Mouse (Mus musculus): ENCODE measurements around the gene Stxbp5. TPM values are rescaled to one million over a fixed set of nuclear protein-coding genes. Genes with fewer than 3 reads are reported as not detected.
A peak's percentile ranks its signal among the peaks of the same experiment; 100 is the strongest.

The Stxbp5 gene
- polyA plus RNA-seq (2012; rRNA removed): 10.1 and 14.7 TPM in 2 replicates

GRCm38 (mm10) chr10:9901071-9901696, at the start of gene Stxbp5:
Gene Stxbp5, minus strand, starts transcription at chr10:9901079.
- under 1% methylated on average over 52 of the region's 52 CpGs for WGBS
- H3K4me3 ChIP-seq (replicated peaks; ENCODE audit: extremely low read depth, low read depth, low read length): peak within 1 kb of the TSS; percentile 76
- TF ChIP-seq CTCF (IDR thresholded peaks at IDR 0.05; ENCODE audit: insufficient read depth, low read length) (no peak), POLR2A (IDR thresholded peaks at IDR 0.05; ENCODE audit: borderline replicate concordance, extremely low read depth, low read depth, low read length) (peak; percentile 54; the same call in 1 of the 2 replicates)
- DNase-seq: peak; percentile 84
- peaks cover 11% of the 10 kb centered on the region for H3K4me1 ChIP-seq (ENCODE audit: control insufficient read depth, insufficient read depth, low read length)

DNA sequence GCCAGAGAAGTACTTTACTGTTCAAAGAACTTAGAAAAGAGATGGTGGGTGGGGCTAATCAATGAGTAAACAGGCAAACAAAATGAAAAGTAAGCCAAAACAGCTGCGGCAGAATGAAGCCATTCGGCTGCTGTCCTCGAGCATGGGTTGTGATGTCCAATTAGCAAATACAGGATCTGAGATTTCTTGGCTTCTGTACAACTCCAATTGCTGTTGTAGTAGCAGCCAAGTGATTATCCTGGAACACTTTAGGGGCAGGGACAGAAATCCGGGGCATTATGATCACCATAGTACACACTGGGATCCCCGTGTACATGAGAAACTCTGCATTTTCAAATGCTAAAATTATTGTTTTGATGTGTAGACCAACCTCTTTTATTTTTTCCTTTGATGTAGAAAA, 11.5 kb upstream of the Stxbp5 start:
- no peak for DNase-seq
- Histone ChIP-seq H3K4me3 (replicated peaks; ENCODE audit: extremely low read depth, low read depth, low read length) (no peak overlapping the region), H3K4me1 (ENCODE audit: control insufficient read depth, insufficient read depth, low read length) (no peaks in the 10 kb centered on the region)
- TF ChIP-seq POLR2A (IDR thresholded peaks at IDR 0.05; ENCODE audit: borderline replicate concordance, extremely low read depth, low read depth, low read length): no peak
- 74% methylated on average over 5 of the region's 5 CpGs for WGBS

DNA sequence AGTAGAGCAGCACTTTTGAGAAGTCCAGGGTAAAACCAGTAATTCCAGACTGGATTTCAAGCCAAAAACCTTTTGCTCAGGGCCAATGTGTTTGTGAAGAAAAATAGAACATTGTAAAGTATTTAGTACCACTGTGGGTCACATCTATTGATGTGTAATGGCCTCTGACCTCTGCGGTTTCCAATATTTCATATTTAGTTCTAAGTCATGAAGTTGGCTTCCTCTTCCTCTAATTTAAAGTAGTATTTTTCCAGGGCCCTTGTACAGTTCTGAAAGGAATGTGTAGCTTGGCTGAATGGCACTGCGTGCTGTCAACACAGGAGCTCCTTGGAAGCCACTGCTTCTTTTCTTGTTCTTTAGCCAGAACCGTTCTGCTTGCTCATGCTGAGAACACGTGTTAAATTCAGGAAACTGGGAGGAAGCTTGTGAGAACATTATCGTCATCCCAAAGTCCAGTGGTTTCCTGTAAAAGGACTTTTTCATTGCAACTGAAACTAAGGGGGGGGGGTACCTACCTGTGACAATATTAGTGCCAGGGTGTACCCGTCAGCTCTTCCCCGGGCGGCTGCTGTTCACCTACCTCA, 7.1 kb upstream of the Stxbp5 start:
- DNase-seq: no peak
- WGBS: 42% methylated on average over 8 of the region's 8 CpGs
- no peaks in the 10 kb centered on the region for H3K4me1 ChIP-seq (ENCODE audit: control insufficient read depth, insufficient read depth, low read length)
- TF ChIP-seq POLR2A (IDR thresholded peaks at IDR 0.05; ENCODE audit: borderline replicate concordance, extremely low read depth, low read depth, low read length): no peak
- TF ChIP-seq CTCF (IDR thresholded peaks at IDR 0.05; ENCODE audit: insufficient read depth, low read length): no peak
- H3K4me3 ChIP-seq (replicated peaks; ENCODE audit: extremely low read depth, low read depth, low read length): no peak overlapping the region

DNA sequence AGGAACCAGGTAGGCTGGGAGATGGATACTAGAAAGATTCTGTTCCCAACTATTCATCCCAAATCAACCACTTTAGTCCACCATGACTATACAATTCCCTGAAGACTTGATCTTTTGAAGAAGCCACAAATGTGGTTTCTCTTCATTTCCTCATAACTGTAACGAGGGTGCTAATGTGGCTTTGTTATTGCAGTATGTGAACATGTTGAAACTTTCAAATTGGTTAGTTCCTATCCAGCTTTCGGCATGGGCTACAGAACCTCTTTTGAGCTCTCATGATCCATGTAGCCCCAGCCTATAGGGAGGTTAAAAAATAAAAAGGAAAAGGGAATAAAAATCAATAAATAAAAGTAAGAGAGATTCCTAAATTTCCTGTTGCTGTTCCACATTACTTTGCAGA, 6.6 kb upstream of the Stxbp5 start:
- H3K4me1 ChIP-seq (ENCODE audit: control insufficient read depth, insufficient read depth, low read length): no peaks in the 10 kb centered on the region
- no peak overlapping the region for H3K4me3 ChIP-seq (replicated peaks; ENCODE audit: extremely low read depth, low read depth, low read length)
- 73% methylated on average over 2 of the region's 2 CpGs for WGBS
- DNase-seq: no peak
- no peak for TF ChIP-seq CTCF (IDR thresholded peaks at IDR 0.05; ENCODE audit: insufficient read depth, low read length)
- TF ChIP-seq POLR2A (IDR thresholded peaks at IDR 0.05; ENCODE audit: borderline replicate concordance, extremely low read depth, low read depth, low read length): no peak

GRCm38 (mm10) chr10:9906185-9906584, 5.3 kb upstream of the Stxbp5 start:
- H3K4me3 ChIP-seq (replicated peaks; ENCODE audit: extremely low read depth, low read depth, low read length): no peak overlapping the region
- WGBS: 71% methylated on average over 3 of the region's 3 CpGs
- TF ChIP-seq CTCF (IDR thresholded peaks at IDR 0.05; ENCODE audit: insufficient read depth, low read length) (no peak), POLR2A (IDR thresholded peaks at IDR 0.05; ENCODE audit: borderline replicate concordance, extremely low read depth, low read depth, low read length) (no peak)
- H3K4me1 ChIP-seq (ENCODE audit: control insufficient read depth, insufficient read depth, low read length): peaks cover 2% of the 10 kb centered on the region; the same call in 1 of the 2 replicates
- DNase-seq: no peak

DNA sequence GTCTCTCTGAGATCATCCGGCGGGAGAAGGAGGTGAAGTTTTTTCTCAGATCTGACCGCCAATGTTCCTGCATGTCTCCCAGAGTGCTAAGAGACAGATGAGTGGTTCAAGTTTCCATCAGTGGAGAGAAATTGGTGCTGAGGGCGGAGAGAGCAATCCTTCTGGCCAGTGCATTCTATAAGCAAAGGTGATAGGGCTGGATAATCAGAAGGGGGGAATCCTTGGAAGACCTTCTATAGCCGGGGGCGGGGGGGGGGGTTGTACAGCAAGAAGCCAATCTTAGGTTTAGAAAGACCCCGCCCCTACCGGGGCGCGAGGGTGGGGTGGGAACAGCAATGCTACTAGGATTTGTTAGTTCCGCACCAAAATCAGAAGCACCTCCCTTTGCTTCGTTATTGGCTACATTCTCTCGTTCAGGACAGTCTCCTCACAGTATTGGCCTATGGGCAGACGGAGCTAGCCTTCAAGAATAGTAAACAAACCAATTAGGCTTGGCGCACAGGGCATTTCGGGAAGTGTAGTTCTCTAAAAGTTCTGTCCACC, 889 bp upstream of the Stxbp5 start:
- peak; percentile 68 for DNase-seq
- under 1% methylated on average over 16 of the region's 16 CpGs for WGBS
- no peak for TF ChIP-seq POLR2A (IDR thresholded peaks at IDR 0.05; ENCODE audit: borderline replicate concordance, extremely low read depth, low read depth, low read length)
- Histone ChIP-seq H3K4me1 (ENCODE audit: control insufficient read depth, insufficient read depth, low read length) (peaks cover 11% of the 10 kb centered on the region), H3K4me3 (replicated peaks; ENCODE audit: extremely low read depth, low read depth, low read length) (peak overlapping the region; percentile 76)

- no peak for TF ChIP-seq POLR2A (IDR thresholded peaks at IDR 0.05; ENCODE audit: borderline replicate concordance, extremely low read depth, low read depth, low read length)
- no peak for TF ChIP-seq CTCF (IDR thresholded peaks at IDR 0.05; ENCODE audit: insufficient read depth, low read length)
- Histone ChIP-seq H3K4me1 (ENCODE audit: control insufficient read depth, insufficient read depth, low read length) (peaks cover 11% of the 10 kb centered on the region), H3K4me3 (replicated peaks; ENCODE audit: extremely low read depth, low read depth, low read length) (peak overlapping the region; percentile 76)
- WGBS: under 1% methylated on average over 80 of the region's 81 CpGs
- DNase-seq: peak; percentile 66
Measured at GRCm38 (mm10) chr10:9900315-9901070, 386 bp downstream of the Stxbp5 start.

DNA sequence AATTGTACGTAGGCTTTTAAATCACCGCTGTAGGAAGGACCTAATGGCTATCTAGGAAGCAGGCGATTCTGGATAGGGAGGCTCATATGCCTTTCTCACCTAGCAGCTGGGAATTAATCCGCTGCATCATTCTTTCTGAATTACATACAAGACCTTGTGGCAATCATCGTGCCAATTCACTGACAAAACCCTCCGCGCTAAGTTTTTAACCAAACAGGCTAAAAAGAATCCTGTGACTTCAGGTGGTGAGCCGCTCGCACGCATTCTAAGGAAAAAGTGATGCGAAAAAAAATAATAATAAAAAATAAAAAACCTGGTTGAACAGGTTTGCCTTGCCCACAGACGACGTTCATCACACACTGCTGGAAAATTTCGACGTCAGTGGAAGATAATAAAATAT, 1.1 kb downstream of the Stxbp5 start:
- DNase-seq: peak; percentile 14
- TF ChIP-seq CTCF (IDR thresholded peaks at IDR 0.05; ENCODE audit: insufficient read depth, low read length) (no peak), POLR2A (IDR thresholded peaks at IDR 0.05; ENCODE audit: borderline replicate concordance, extremely low read depth, low read depth, low read length) (no peak)
- 12% methylated on average over 15 of the region's 15 CpGs for WGBS
- Histone ChIP-seq H3K4me3 (replicated peaks; ENCODE audit: extremely low read depth, low read depth, low read length) (peak overlapping the region; percentile 76), H3K4me1 (ENCODE audit: control insufficient read depth, insufficient read depth, low read length) (peaks cover 11% of the 10 kb centered on the region)

DNA sequence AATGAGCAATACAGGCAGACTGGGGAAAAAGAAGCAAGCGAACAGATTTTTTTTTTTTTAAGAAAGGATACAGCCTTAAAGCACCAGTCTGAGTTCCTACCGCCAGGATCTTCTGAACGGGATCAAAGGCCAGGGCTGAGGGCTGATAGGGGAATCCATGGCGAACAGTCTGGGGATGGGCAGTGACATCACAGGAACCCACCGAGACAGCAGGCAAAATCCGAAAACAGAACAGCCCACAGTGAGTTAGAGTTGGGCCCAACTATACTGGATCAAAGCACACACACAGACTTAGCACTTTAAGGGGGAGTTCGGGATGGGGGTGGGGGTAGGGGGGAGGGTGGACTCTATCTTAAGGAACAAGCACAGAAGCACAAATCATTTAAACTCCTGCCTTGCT, 1.8 kb downstream of the Stxbp5 start:
- peak overlapping the region; percentile 7 for H3K4me3 ChIP-seq (replicated peaks; ENCODE audit: extremely low read depth, low read depth, low read length)
- WGBS: 25% methylated on average over 7 of the region's 7 CpGs
- TF ChIP-seq CTCF (IDR thresholded peaks at IDR 0.05; ENCODE audit: insufficient read depth, low read length) (no peak), POLR2A (IDR thresholded peaks at IDR 0.05; ENCODE audit: borderline replicate concordance, extremely low read depth, low read depth, low read length) (no peak)
- H3K4me1 ChIP-seq (ENCODE audit: control insufficient read depth, insufficient read depth, low read length): peaks cover 11% of the 10 kb centered on the region
- no peak for DNase-seq

Data from lung, adult 2 months (tissue).